Mouse (Mus musculus): ENCODE measurements around the gene Flrt2.
"Not testable (repeated sequence)": the region's sequence is repeated elsewhere in the genome, so short reads cannot be mapped to it uniquely, and the experiment has no call there.

Gene Flrt2

DNA sequence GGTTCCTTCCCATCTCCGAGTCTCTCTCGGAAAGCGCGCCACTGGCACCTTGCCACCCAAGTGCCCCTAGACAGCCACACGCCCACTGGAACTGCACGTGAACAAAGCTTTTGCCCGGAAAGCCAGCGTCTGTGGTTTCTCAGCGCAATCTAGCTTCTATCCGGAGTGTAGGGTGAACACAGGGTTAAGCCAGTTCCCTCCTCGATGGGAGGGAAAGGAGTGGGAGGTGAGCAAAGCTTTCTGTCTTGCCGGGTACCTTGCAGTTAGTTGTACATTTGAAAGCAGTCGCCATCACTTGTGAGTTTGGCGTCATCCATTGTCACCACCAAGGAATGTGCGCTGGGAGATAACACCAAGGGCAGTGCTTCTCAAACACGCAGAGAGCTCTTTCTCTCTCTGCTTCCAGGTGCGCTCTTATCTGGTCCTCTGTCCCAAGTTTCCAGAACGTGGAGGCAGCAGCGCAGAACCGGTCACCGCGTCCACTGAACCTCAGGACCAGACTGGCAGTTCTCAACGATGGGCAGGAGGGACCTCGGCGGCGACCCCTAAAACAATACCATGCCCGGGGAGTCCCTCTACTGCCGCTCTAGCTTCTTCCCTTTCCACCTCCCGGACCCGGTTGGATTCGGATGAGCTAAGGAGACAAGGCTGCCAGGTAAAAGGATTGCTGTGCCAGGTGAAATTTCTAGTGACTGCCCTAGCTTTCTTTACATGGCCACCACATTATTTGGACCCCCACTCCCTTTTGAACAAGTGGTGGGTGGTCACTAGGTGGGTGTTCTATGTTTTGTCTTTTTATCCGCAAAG lies at the start of gene Flrt2:
Gene Flrt2 (plus strand): TSS at position 266 of the 807 bp plus-strand sequence.
- DNase-seq (ENCODE audit: low read depth) = no peak

DNA sequence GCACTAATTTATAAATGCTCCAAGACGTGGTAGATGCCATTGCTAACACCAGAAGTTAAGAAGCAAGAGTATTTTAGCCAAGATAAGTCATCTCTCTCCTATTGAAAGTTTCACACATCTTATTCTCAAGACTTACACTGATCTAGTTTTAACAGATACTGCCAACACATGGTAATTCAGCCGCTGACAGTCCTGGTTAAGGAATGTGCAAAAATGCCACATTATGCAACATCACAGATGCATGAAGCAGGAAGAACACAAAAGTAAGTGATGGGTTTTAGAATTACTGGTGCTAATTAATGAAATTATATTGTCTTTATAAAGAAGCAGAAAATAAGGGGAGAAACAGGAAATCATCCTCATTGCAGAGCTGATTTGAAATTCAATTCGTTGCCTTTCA lies 49.8 kb upstream of the Flrt2 start:
- no peak for DNase-seq (ENCODE audit: low read depth)

DNA sequence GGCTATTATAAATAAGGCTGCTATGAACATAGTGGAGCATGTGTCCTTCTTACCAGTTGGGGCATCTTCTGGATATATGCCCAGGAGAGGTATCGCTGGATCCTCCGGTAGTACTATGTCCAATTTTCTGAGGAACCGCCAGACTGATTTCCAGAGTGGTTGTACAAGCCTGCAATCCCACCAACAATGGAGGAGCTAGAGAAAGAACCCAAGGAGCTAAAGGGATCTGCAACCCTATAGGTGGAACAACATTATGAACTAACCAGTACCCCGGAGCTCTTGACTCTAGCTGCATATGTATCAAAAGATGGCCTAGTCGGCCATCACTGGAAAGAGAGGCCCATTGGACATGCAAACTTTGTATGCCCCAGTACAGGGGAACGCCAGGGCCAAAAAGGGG lies 44.8 kb upstream of the Flrt2 start:
- DNase-seq (ENCODE audit: low read depth) = not testable (repeated sequence)

- no peak for DNase-seq (ENCODE audit: low read depth)
Measured at GRCm38 (mm10) chr12:95652172-95653156, 39.6 kb upstream of the Flrt2 start.

GRCm38 (mm10) chr12:95656594-95656993 lies 35.4 kb upstream of the Flrt2 start:
- no peak for DNase-seq (ENCODE audit: low read depth)

GRCm38 (mm10) chr12:95667296-95667695 lies 24.7 kb upstream of the Flrt2 start:
- no peak for DNase-seq (ENCODE audit: low read depth)

GRCm38 (mm10) chr12:95675711-95676110 lies 16.3 kb upstream of the Flrt2 start:
- no peak for DNase-seq (ENCODE audit: low read depth)

DNA sequence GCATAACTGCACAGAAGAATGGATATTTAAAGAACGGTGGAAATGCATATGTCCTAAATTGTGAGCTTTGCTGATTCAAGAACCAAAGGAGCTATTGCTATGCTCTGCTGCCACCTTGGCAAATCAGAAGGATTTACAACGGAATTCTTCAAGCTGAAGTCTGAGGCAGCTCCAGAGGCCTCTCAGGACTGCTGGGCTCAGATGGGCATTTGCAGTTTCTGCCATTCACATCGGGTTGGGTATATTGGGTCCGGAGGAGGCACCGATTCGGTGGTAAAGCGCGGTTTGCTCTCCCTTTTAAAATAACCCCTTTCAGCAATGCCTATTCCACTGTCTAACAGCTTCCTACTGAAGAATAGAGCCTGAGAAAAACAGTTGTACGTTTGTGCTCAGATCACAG lies 1.2 kb upstream of the Flrt2 start:
- no peak for DNase-seq (ENCODE audit: low read depth)

DNA sequence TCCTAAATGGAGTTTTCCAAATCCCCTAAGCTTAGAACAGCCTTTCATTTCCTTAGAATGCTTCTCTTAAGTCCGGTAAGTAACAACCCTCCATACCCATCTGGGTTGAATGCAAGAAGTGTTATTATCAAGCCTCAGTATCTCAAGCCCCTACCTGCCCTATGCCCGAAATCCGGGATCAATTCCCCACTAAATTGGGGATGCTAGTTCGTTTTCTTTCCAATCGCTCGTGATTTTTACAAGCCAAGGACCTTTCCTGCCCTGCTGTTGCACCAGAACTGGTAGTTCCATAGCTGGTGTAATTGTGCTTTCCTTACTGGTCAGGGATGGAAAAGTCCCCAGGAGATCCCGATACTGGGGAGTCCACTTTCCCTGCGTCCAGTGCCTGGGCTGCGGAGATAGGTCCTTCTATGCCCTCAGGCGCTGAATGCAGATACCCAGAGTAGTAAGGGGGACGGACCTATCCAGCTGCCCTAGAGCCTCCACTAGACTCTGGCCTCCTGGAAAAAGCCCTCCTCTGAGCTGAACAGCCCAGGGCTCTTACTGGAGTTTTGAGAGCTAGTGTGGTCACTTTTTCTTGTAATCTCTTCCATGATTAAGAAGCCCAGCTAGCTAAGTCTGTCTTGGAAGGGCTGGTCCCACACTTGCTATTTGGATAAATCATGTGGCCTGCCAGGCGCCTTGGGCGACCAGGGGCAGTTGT lies 1.1 kb downstream of the Flrt2 start:
- DNase-seq (ENCODE audit: low read depth) = no peak

- no peak for DNase-seq (ENCODE audit: low read depth)
Measured at GRCm38 (mm10) chr12:95693651-95694471, 1.8 kb downstream of the Flrt2 start.

DNA sequence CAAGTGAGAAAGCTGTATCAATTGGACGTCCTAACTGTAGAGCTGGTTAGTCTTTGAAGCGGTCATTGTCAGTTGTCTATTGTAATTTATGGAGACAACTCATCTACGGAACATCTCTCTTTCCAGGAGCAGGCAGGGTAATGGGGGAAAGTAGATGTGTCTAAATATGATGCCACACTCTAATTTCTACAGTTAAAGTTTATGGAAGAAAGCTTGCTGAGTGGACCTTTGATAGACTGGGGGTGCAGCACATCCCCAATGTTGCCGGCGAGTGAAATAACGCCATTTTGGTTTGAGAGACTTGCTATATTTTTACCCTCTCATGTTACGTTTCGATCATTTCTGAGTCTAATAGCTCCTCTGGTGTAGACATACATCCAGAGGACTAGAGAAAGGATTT lies 2.5 kb downstream of the Flrt2 start:
- no peak for DNase-seq (ENCODE audit: low read depth)

DNA sequence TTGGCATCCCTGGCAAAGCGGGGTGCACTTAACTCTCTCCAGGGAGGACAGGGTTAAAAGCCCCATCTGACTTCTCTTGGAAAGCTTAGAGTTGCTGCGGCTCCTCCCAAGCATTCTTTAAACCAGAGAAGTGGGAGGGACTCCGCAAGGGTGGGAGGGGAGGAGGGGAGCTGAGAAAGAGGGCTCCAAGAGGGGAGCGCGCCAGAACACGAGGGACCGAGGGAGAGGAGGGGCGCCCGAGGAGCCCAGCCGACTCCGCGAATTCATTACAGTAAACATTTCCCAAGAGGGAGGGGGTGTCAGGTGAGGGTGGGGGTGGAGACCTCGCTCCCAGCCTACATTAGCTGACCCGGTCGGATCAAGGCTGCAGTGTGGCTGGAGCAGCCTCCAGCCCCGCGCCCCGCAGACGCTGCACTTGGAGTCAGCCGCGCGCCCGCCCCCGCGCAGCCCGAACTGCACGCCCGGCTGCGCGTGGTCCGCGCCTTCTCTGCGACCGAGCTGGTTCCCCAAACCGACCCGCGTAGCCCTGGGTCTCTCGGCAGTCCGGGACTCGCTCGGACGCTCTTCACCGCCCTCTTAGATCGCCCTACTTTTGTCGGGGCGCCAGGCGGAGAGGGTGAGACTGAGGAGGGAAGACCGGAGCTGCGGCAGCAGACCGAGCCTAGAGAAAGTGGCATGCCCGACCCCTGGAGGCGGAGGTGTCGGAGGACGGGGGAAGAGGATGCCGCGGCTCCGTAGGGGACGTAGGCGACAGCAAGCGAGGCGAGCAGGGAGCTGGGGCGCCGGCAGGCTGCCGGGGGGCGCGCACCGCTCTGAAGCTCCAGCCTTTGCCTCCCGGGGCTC lies 3.2 kb downstream of the Flrt2 start:
- no peak for DNase-seq (ENCODE audit: low read depth)

DNA sequence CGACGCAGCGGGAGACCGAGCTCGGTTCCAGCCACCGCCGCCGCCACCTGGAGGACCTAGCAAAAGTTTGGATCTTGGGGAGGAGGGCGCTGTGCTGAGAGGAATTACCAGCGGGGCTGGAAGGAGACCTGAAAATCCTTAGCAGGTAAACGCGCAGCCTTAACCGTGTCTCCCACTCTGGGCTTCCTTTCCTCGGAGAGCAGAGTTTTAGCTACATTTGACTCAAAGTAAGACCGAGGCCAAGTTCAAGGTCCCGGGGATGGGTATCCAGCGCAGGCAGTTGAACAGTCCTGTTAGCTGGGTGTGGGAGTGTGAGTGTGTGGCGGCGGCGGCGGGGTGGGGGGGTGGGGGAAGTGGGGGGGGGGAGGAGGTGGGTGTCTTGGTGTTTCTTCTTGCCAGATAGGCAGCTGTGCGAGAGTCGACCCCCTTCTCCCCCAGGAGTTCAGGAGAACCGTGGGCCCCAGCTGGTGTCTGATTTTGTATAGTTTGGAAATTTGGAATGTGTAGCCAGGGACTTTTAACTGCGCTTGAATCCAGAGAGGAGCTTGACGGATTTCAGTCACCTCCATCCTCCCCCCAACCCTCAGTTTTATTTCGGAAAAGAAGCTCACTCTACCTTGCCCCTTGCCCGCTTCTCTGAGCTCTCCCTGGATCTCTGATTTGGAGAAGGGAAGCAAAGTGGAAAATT lies 4.0 kb downstream of the Flrt2 start:
- DNase-seq (ENCODE audit: low read depth) = no peak

- no peak for DNase-seq (ENCODE audit: low read depth)
Measured at GRCm38 (mm10) chr12:95696522-95697025, 4.5 kb downstream of the Flrt2 start.

- DNase-seq (ENCODE audit: low read depth) = no peak
Measured at GRCm38 (mm10) chr12:95698556-95698955, 6.5 kb downstream of the Flrt2 start.

DNA sequence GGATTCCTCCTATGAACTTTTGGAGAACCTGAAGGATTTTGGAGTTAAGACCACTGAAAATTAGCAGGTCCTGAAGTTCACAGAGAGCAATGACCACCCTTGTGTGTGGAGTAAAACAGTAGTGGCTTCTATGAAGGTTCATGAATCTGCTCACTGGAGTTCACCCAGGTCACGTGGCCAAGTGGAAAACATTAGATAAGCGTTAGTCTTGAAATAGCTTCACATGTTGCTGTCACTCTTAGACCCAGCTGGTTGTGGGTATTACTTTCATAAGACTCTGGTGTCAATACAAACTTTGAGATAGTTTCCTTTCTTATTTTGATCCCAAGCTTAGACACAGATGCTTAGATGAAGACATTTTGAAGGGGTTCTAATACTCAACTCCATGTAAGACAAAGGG lies 8.7 kb downstream of the Flrt2 start:
- no peak for DNase-seq (ENCODE audit: low read depth)

GRCm38 (mm10) chr12:95701580-95701979 lies 9.6 kb downstream of the Flrt2 start:
- no peak for DNase-seq (ENCODE audit: low read depth)

DNA sequence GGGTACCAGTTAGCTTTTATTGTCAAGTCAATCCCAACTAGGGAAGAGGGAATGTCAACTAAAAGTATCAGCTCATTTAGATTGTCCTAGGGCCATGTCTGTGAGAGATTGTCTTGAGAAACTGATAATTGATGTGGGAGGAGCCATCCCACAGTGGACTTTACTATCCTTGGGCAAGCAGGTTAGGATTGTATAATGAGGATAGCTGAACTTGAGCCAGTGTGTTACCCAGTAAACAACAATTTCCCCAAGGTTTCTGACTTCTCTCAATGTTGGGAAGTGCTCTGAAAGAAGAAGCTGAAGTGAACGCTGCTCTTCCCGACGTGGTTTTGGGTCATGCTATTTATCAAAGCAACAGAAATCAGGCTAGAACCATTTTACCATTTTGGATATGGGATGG lies 13.0 kb downstream of the Flrt2 start:
- DNase-seq (ENCODE audit: low read depth) = no peak

GRCm38 (mm10) chr12:95723265-95723664 lies 31.2 kb downstream of the Flrt2 start:
- DNase-seq (ENCODE audit: low read depth) = no peak

DNA sequence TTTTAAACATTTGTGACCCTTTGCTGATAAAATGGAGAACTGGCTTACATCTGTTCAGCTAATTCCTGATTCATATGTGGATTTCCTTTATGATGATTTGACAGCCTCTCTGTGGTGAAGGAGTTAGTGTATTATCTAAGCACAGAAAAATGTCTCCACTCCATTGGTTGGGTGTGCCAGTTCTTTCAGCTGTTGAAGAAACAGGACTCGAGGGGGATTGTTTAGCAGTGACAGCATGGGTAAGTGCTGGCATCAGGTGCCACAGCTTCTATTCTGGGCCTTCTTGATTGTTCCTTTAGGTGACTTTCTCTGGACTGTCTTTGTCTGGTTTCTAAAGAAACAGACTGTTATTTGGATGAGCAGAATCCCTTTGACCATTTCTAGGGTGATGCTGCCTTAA lies 42.0 kb downstream of the Flrt2 start:
- DNase-seq (ENCODE audit: low read depth) = no peak
